Mouse (Mus musculus) liver, postnatal 0 days (tissue): ENCODE results near the gene Pidd1.

Experiments
- CTCF ChIP-seq: sonication (generic); IDR thresholded peaks from 2 replicates; pipeline ENCODE4 v1.5.1; 2016; ENCODE audit warnings: antibody characterized with exemption, low read depth
- EP300 ChIP-seq: IDR thresholded peaks from 2 replicates; pipeline ENCODE4 v1.6.1; 2016; ENCODE audit warnings: antibody characterized with exemption, low read depth, mild to moderate bottlenecking

DNA sequence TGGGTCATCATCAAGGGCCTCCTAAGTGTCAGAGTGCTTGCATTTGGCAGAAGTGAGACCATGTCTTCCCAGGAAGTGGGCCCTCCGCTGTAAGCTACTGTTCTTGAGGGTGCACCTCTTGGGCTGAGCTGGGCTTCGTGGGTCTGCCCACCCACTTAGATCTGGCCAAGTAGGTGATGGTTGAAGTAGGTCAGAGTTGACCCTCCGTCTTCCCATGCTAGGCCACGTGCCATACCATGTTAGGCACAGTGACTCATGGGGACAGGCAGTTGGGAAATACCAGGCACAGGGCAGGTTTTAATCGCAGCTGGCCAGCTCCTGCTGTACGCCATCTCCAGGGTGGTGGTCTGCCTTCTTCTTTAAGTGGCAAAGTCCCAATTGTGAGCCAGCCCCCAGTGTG, 12.9 kb upstream of the Pidd1 start:
- TF ChIP-seq CTCF (no peak), EP300 (no peak)
